Mouse (Mus musculus) bone marrow, adult 2 months (tissue): ENCODE data around the gene Rai1.

ENCODE experiments used
- CTCF ChIP-seq: fragments of 200-500 bp; IDR thresholded peaks from 2 replicates; pipeline ENCODE4 v1.5.1; 2011; ENCODE audit warnings: low read length, control low read depth; ENCODE audit not compliant: control insufficient read depth, insufficient read depth
- POLR2A ChIP-seq: fragments of 200-500 bp; IDR thresholded peaks from 2 replicates; pipeline ENCODE4 v1.6.1; 2011; ENCODE audit warnings: low read depth, mild to moderate bottlenecking, control low read depth, low read length, borderline replicate concordance; ENCODE audit not compliant: control insufficient read depth

DNA sequence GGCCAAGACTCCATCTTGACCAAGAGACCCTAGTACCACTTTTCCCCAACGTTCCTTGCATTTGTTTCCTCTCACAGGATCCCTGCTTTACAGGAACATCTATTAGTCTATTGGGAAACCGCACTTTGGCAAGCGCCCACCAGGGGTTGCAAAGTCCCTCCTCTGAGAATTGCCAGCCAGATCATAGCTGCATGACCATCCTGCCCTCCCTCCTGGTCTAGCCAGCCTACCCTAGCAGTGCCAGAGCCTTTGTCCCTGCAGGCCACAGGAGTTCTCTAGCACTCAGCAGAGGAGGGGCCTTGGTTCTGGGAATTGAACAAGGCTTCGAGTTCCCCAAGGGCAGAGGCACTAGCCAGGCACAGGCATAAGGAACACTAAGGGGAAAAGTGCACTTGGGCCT, 119.9 kb downstream of the Rai1 start:
- no peak for TF ChIP-seq POLR2A
- TF ChIP-seq CTCF, result no peak
